Mouse (Mus musculus) forebrain, embryonic 13.5 days (tissue): ENCODE results near the gene Rad51b. TPM values are rescaled to one million over a fixed set of nuclear protein-coding genes. Genes with fewer than 3 reads are reported as not detected.

Experiments used
- ATAC-seq: fragments of 200-750 bp; cut with Nextera tagmentation; 2 replicates; pipeline ENCODE4 v1.8.0; 2017
- H3K27ac ChIP-seq: fragments of 300-500 bp; sonication (generic); 2 replicates; pipeline ENCODE4 v1.5.1; 2015; ENCODE audit warnings: inconsistent platforms, mild to moderate bottlenecking, moderate library complexity
- H3K27me3 ChIP-seq: fragments of 300-500 bp; sonication (generic); 2 replicates; pipeline ENCODE4 v1.6.1; 2015; ENCODE audit warnings: mild to moderate bottlenecking, inconsistent platforms
- H3K36me3 ChIP-seq: fragments of 300-500 bp; sonication (generic); 2 replicates; pipeline ENCODE4 v1.6.1; 2015; ENCODE audit warnings: mild to moderate bottlenecking, inconsistent platforms; ENCODE audit not compliant: poor library complexity, severe bottlenecking
- H3K4me1 ChIP-seq: fragments of 300-500 bp; sonication (generic); 2 replicates; pipeline ENCODE4 v1.6.1; 2015; ENCODE audit warnings: inconsistent platforms
- H3K4me2 ChIP-seq: fragments of 300-500 bp; sonication (generic); 2 replicates; pipeline ENCODE4 v1.6.1; 2015; ENCODE audit warnings: inconsistent platforms, mild to moderate bottlenecking, moderate library complexity
- H3K4me3 ChIP-seq: fragments of 300-500 bp; sonication (generic); 2 replicates; pipeline ENCODE4 v1.5.1; 2015; ENCODE audit warnings: mild to moderate bottlenecking, inconsistent platforms
- H3K9ac ChIP-seq: fragments of 300-500 bp; sonication (generic); 2 replicates; pipeline ENCODE4 v1.6.1; 2015; ENCODE audit warnings: mild to moderate bottlenecking, inconsistent platforms
- H3K9me3 ChIP-seq: fragments of 300-500 bp; sonication (generic); replicated peaks from 2 replicates; pipeline ENCODE4 v1.6.1; 2016; ENCODE audit warnings: inconsistent platforms
- WGBS: fragments of 180-500 bp; shearing (Covaris S2); methylation state at CpG from one replicate; pipeline ENCODE4 v1.1.7; 2015; 5-methylcytosine and 5-hydroxymethylcytosine counted together
- polyA plus RNA-seq: library from polyadenylated mRNA; unstranded; fragments of >200 nt; fragmentation: Nextera tagmentation; extraction: Ambion mirVana; gene quantifications from 2 replicates; pipeline ENCODE4 v1.2.1, GENCODE M21; 2015

Gene Rad51b
- polyA plus RNA-seq, 1 experiment from 2014 or later: 5.7 TPM

- Histone ChIP-seq H3K36me3 (no peaks in the 10 kb centered on the region), H3K4me1 (peaks cover 21% of the 10 kb centered on the region), H3K4me2 (no peak overlapping the region), H3K9me3 (no peaks in the 10 kb centered on the region), H3K27ac (peak overlapping the region; percentile 74), H3K9ac (no peak overlapping the region), H3K4me3 (no peak overlapping the region), H3K27me3 (no peaks in the 10 kb centered on the region)
- ATAC-seq: no peak
- 82% methylated on average over 2 of the region's 2 CpGs for WGBS
These were observed 563.1 kb downstream of the Rad51b start for GRCm38 (mm10) chr12:79860248-79860555.

Other genes starting within 250 kb of the Rad51b start
- gene Pigh, start 207.6 kb upstream of the Rad51b start, polyA plus RNA-seq: 24.3 and 27.2 TPM in 2 replicates
- 11.6 and 15.7 TPM in 2 replicates for gene Arg2, start 166.5 kb upstream of the Rad51b start, polyA plus RNA-seq
- gene Vti1b, start 124.6 kb upstream of the Rad51b start, polyA plus RNA-seq: 139 and 152 TPM in 2 replicates
- 25.2 and 26.1 TPM in 2 replicates for gene Rdh11, start 105.0 kb upstream of the Rad51b start, polyA plus RNA-seq
- gene Rdh12, start 88.4 kb upstream of the Rad51b start, polyA plus RNA-seq: 1.0 and 1.5 TPM in 2 replicates
- gene Zfyve26, start 978 bp upstream of the Rad51b start, polyA plus RNA-seq: 12.8 and 13.4 TPM in 2 replicates